In the genomic region with DNA sequence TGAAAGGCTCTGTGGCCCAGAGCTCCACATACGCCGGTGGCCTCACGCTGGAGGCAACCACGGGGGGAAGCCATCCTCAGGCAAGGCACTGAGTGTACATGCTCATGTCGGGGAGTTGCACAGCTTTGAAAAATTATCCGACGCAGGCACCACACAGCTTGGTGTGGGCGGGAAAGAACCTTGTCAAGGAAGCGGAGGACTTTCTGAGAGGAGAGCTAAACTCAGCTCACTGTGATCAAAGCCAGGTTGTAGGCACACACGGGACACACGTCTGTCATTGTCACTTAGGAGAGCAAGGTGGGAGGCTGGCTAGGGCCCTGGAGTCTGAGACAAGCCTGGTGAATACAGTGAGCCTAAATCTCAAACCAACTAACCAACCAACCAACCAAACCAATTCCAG, we compare ENCODE assay signal across 16 mouse cellular contexts.
DNase-seq lines count a peak whose midpoint lies in the region; ATAC-seq lines count a peak whose summit lies in the region.
"Had no signal": no experiment of that assay in that cellular context is flagged by ENCODE, and none has a peak within 500 bp of the region (broad histone marks: within the 10 kb centered on the region; RNA-seq: fewer than 3 reads in every experiment).

No protein-coding gene starts in this region.

- no peak for ATAC-seq in megakaryocyte, adult 5-6 weeks (ENCODE audit: poor library complexity, severe bottlenecking)

- peak; percentile 30 to 54 for DNase-seq in layer of hippocampus, adult 18-20 months (ENCODE audit: low spot score in 2 of 2)
- DNase-seq in layer of hippocampus, postnatal 10 days (ENCODE audit: low spot score in 2 of 2): no peak
- peak; percentile 10 to 35 for DNase-seq in frontal cortex, postnatal 25 days (ENCODE audit: low spot score in 2 of 2)
- peak; percentile 27 to 58 for DNase-seq in left cerebral cortex, adult 9 months (ENCODE audit: low spot score in 2 of 2)
- DNase-seq in right cerebral cortex, postnatal 36 days (ENCODE audit: low spot score in 2 of 2): peak; percentile 42 to 71
- no peak for DNase-seq in urinary bladder, postnatal 10 days (ENCODE audit: low spot score)
- DNase-seq: adrenal gland, adult 8-10 months; B cell, adult 2 months; cerebellum, adult 8-10 months; gastrocnemius, adult 2 months; heart, adult 18-20 months; kidney, adult 18-20 months; kidney, postnatal 10 days; lung, adult 2 months; lung, postnatal 4 days had no signal

Comparison
In these comparisons a context has a peak if more than half of its experiments do, and no peak if none do; other contexts are left out.
1. DNase-seq: peak in layer of hippocampus, adult 18-20 months (2 of 2), frontal cortex, postnatal 25 days (2 of 2), left cerebral cortex, adult 9 months (2 of 2) and right cerebral cortex, postnatal 36 days (2 of 2); none in layer of hippocampus, postnatal 10 days (0 of 2) and urinary bladder, postnatal 10 days (single experiment).